Mouse (Mus musculus) ovary, postnatal 10 days (tissue): ENCODE data around the gene Bpifc.
A peak's percentile ranks its signal among the peaks of the same experiment; 100 is the strongest.

Experiments used
- DNase-seq: peaks from one replicate; pipeline ENCODE4 v3.0.0; 2022; ENCODE audit warnings: low spot score

Bpifc gene

GRCm38 (mm10) chr10:86011172-86011571 is 523 bp downstream of the Bpifc start:
- DNase-seq, result no peak

- DNase-seq, result no peak
Measured at GRCm38 (mm10) chr10:86010636-86011035, 1.1 kb downstream of the Bpifc start.

- no peak for DNase-seq
Measured at GRCm38 (mm10) chr10:86009688-86010087, 2.0 kb downstream of the Bpifc start.

GRCm38 (mm10) chr10:86006455-86006854 is 5.2 kb downstream of the Bpifc start:
- DNase-seq, result no peak

GRCm38 (mm10) chr10:86000447-86000846 is 11.2 kb downstream of the Bpifc start:
- no peak for DNase-seq

- no peak for DNase-seq
Measured at GRCm38 (mm10) chr10:85994543-85995104, 17.1 kb downstream of the Bpifc start.

GRCm38 (mm10) chr10:85993836-85994235 is 17.9 kb downstream of the Bpifc start:
- DNase-seq, result no peak

- DNase-seq, result no peak
Measured at GRCm38 (mm10) chr10:85992412-85992811, 19.3 kb downstream of the Bpifc start.

- DNase-seq, result no peak
Measured at GRCm38 (mm10) chr10:85989412-85990115, 22.1 kb downstream of the Bpifc start.

- DNase-seq, result no peak
Measured at GRCm38 (mm10) chr10:85972915-85973314, 38.8 kb downstream of the Bpifc start.

GRCm38 (mm10) chr10:85971826-85972225 is 39.9 kb downstream of the Bpifc start:
- no peak for DNase-seq

- no peak for DNase-seq
Measured at GRCm38 (mm10) chr10:85969894-85970620, 41.6 kb downstream of the Bpifc start.

- DNase-seq, result no peak
Measured at GRCm38 (mm10) chr10:85968731-85969130, 43.0 kb downstream of the Bpifc start.

- DNase-seq, result peak; percentile 73
Measured at GRCm38 (mm10) chr10:85968157-85968634, 43.5 kb downstream of the Bpifc start.

- no peak for DNase-seq
Measured at GRCm38 (mm10) chr10:85967411-85968156, 44.1 kb downstream of the Bpifc start.

GRCm38 (mm10) chr10:85966476-85966875 is 45.2 kb downstream of the Bpifc start:
- no peak for DNase-seq

GRCm38 (mm10) chr10:85964316-85964715 is 47.4 kb downstream of the Bpifc start:
- no peak for DNase-seq

GRCm38 (mm10) chr10:85962897-85963296 is 48.8 kb downstream of the Bpifc start:
- no peak for DNase-seq

GRCm38 (mm10) chr10:85957464-85957950 is 54.2 kb downstream of the Bpifc start, which contains the start of gene Rtcb:
TSS of gene Rtcb (minus strand) at chr10:85957823.
- peak; percentile 98 for DNase-seq

GRCm38 (mm10) chr10:85956871-85957419 is 54.8 kb downstream of the Bpifc start:
- DNase-seq, result no peak

- no peak for DNase-seq
Measured at GRCm38 (mm10) chr10:85954429-85954828, 57.3 kb downstream of the Bpifc start.

- no peak for DNase-seq
Measured at GRCm38 (mm10) chr10:85953401-85953800, 58.3 kb downstream of the Bpifc start.
